ENCODE assay signal across 9 mouse cellular contexts in the genomic region with DNA sequence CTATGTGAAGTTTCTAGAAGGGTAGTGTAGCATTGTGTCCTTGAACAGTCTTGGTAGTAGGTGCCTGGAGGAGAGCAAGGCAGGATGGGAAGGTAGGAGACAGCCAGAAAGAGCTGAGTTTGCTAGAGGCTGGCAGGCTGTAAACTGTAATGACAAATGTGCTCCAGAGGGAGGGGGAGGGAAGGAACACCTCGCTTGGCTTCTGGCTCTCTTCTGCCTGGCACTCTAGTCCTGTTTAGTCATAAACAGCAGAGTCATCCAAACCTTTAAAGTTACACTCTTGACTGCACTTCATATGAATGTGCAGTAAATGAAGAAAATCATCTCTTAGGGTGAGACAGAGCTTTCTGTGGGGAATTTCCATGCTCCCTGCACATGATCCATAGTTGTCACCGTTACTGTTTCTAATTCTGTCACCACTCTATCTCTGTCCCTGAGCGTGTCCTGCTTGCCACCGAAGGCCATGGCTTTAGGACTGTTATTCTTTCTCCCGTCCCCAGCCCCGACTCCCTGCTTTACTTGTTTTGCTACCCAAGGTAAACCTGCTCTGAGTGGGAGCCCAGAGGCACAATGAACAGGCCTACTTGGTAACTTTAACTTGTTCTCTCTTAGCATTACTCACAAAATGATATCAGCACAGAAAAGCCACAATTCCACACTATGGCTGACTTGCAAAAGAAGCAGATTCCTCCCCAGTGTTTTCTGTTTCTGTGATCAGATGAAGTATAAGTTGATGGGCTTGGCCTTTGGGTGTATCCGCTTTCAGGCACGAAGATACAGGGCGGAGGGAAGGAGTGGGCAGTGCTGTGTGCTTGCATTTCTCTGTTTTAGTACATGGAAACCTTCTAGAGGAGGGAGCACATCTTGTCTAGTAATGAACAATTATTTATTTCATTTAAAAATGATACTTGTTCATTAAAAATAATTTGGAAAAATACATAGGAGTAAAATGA.
DNase-seq lines count a peak whose midpoint lies in the region; ATAC-seq lines count a peak whose summit lies in the region.
"Had no signal": no experiment of that assay in that cellular context is flagged by ENCODE, and none has a peak within 500 bp of the region (broad histone marks: within the 10 kb centered on the region; RNA-seq: fewer than 3 reads in every experiment).

No protein-coding gene starts in this region.

- no peaks in the 10 kb centered on the region for H3K9me3 ChIP-seq in heart, embryonic 13.5 days
- H3K9me3 ChIP-seq: embryonic facial prominence, embryonic 15.5 days had no signal

- no peaks in the 10 kb centered on the region for H3K27me3 ChIP-seq in heart, embryonic 13.5 days (replicated peaks)
- H3K27me3 ChIP-seq: embryonic facial prominence, embryonic 15.5 days had no signal

- WGBS in heart, embryonic 13.5 days, result 29% methylated on average over 9 of the region's 9 CpGs

- peak; percentile 28 to 49 for DNase-seq in frontal cortex, postnatal 36 days (ENCODE audit: low spot score in 2 of 2)
- DNase-seq in frontal cortex, postnatal 14 days (ENCODE audit: low spot score in 2 of 2), result no peak
- peak; percentile 5 for DNase-seq in MN1 (ENCODE audit: low spot score)
- peak; percentile 45 to 61 for DNase-seq in cerebellum, postnatal 25 days
- peak; percentile 76 to 92 for DNase-seq in kidney, postnatal 36 days
- DNase-seq in testis, postnatal 14 days (ENCODE audit: low spot score), result peak; percentile 24
- no peak for DNase-seq in T-cell, adult 2 months (ENCODE audit: low spot score)

- H3K27ac ChIP-seq in heart, embryonic 13.5 days (replicated peaks), result peak overlapping the region; percentile 82
- H3K27ac ChIP-seq: embryonic facial prominence, embryonic 15.5 days had no signal

- peak overlapping the region; percentile 47; the same call in 1 of the 2 replicates for H3K9ac ChIP-seq in heart, embryonic 13.5 days
- H3K9ac ChIP-seq: embryonic facial prominence, embryonic 15.5 days had no signal

- H3K4me3 ChIP-seq in heart, embryonic 13.5 days, result no peak overlapping the region
- H3K4me3 ChIP-seq: embryonic facial prominence, embryonic 15.5 days had no signal

- H3K4me1 ChIP-seq in heart, embryonic 13.5 days, result peaks cover 20% of the 10 kb centered on the region
- H3K4me1 ChIP-seq: embryonic facial prominence, embryonic 15.5 days had no signal

- H3K4me2 ChIP-seq in heart, embryonic 13.5 days, result peak overlapping the region; percentile 11; the same call in 1 of the 2 replicates
- H3K4me2 ChIP-seq: embryonic facial prominence, embryonic 15.5 days had no signal

- no peaks in the 10 kb centered on the region for H3K36me3 ChIP-seq in heart, embryonic 13.5 days
- H3K36me3 ChIP-seq: embryonic facial prominence, embryonic 15.5 days had no signal

- ATAC-seq in heart, embryonic 13.5 days (ENCODE audit: extremely low read depth, insufficient number of reproducible peaks, low FRiP score, low TSS enrichment), result 0 out of 2 replicates have a peak, but pooled peaks have one; percentile 14

Comparison
In these comparisons a context has a peak if more than half of its experiments do, and no peak if none do; other contexts are left out.
1. DNase-seq: peak in frontal cortex, postnatal 36 days (2 of 2), MN1 (single experiment), cerebellum, postnatal 25 days (2 of 2), kidney, postnatal 36 days (2 of 2) and testis, postnatal 14 days (single experiment); none in frontal cortex, postnatal 14 days (0 of 2) and T-cell, adult 2 months (single experiment).